Mouse (Mus musculus) heart, adult 2 months (tissue): ENCODE results near the gene Aldh1l1. TPM values are rescaled to one million over a fixed set of nuclear protein-coding genes. Genes with fewer than 3 reads are reported as not detected.
A peak's percentile ranks its signal among the peaks of the same experiment; 100 is the strongest.

Experiments used
- DNase-seq, 2 experiments: peaks; one replicate each; pipeline ENCODE4 v3.0.0; 2021
- H3K27ac ChIP-seq: fragments of 200-600 bp; 2 replicates; pipeline ENCODE4 v1.8.1; 2022
- H3K27me3 ChIP-seq: fragments of 200-500 bp; 2 replicates; pipeline ENCODE4 v1.6.1; 2012; ENCODE audit warnings: mild to moderate bottlenecking, low read length, inconsistent platforms, mixed read lengths; ENCODE audit not compliant: control insufficient read depth, insufficient read depth
- H3K36me3 ChIP-seq: fragments of 200-500 bp; 2 replicates; pipeline ENCODE4 v1.6.1; 2012; ENCODE audit warnings: low read length, inconsistent platforms; ENCODE audit not compliant: control insufficient read depth, insufficient read depth
- H3K4me1 ChIP-seq: fragments of 200-500 bp; 2 replicates; pipeline ENCODE4 v1.6.1; 2011; ENCODE audit warnings: low read length; ENCODE audit not compliant: control insufficient read depth, insufficient read depth
- H3K4me3 ChIP-seq: fragments of 200-600 bp; 2 replicates; pipeline ENCODE4 v1.8.1; 2022
- H3K79me2 ChIP-seq: fragments of 200-500 bp; replicated peaks from 2 replicates; pipeline ENCODE4 v1.6.1; 2012; ENCODE audit warnings: mild to moderate bottlenecking, inconsistent platforms, low read length, moderate library complexity, mixed read lengths; ENCODE audit not compliant: control insufficient read depth, insufficient read depth
- H3K9ac ChIP-seq: fragments of 200-500 bp; 2 replicates; pipeline ENCODE4 v1.6.1; 2012; ENCODE audit warnings: low read depth, mild to moderate bottlenecking, control low read depth, inconsistent platforms, low read length, mixed read lengths
- CTCF ChIP-seq: fragments of 200-600 bp; IDR thresholded peaks from 2 replicates; pipeline ENCODE4 v1.8.1; 2022; ENCODE audit warnings: antibody characterized with exemption, mild to moderate bottlenecking, moderate library complexity
- EP300 ChIP-seq: fragments of 200-500 bp; IDR thresholded peaks from 2 replicates; pipeline ENCODE4 v1.6.1; 2011; ENCODE audit warnings: low read depth, low read length, control low read depth; ENCODE audit not compliant: insufficient read depth
- POLR2A ChIP-seq: fragments of 200-500 bp; IDR thresholded peaks from 2 replicates; pipeline ENCODE4 v1.6.1; 2011; ENCODE audit warnings: mild to moderate bottlenecking, low read depth, low read length, control low read depth; ENCODE audit not compliant: insufficient read depth
- WGBS: fragments of 180-500 bp; shearing (Covaris S2); methylation state at CpG from one replicate; pipeline ENCODE4 v1.1.7; 2018; 5-methylcytosine and 5-hydroxymethylcytosine counted together
- intact Hi-C: fragments of 180-260 bp; cut with DNase I; formaldehyde crosslinking; loops from one replicate; pipeline ENCODE4 v1.15.1; 2025
- polyA plus RNA-seq: library from polyadenylated mRNA; depleted of rRNA; stranded (reverse); fragments of >200 nt; gene quantifications from 2 replicates; pipeline ENCODE4 v1.2.3, GENCODE M21; 2012
- total RNA-seq, 2 experiments: library from RNA; stranded (reverse); gene quantifications; 2 replicates each; pipeline ENCODE4 v1.2.3; 2021

The Aldh1l1 gene
- total and polyA plus RNA-seq, 3 experiments: 2.5 to 3.7 (median 3.2) TPM

DNA sequence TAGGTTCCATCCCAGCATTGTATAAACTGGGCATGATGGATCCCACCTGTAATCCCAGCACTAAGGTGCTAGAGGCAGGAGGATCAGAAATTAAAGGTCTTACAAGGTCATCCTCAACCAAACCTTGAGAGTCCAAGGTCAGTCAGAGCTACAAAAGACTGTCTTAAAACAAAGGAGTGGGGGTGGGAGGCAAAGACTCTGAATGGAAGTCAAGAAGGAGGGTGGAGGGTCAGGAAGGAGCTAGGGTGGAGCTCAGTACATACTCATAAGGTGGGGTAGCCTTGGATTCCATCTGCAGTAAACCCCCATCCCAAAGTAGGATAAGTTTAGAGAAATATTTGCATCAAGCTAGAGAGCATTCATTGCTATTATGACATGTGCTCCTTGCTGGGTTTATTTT, 33.6 kb upstream of the Aldh1l1 start:
- Histone ChIP-seq H3K4me1 (no peaks in the 10 kb centered on the region; the same call in 1 of the 2 replicates), H3K9ac (no peak overlapping the region), H3K79me2 (no peaks in the 10 kb centered on the region), H3K27ac (no peak overlapping the region), H3K36me3 (no peaks in the 10 kb centered on the region), H3K4me3 (no peak overlapping the region), H3K27me3 (no peaks in the 10 kb centered on the region)
- DNase-seq: no peak
- TF ChIP-seq EP300 (no peak), POLR2A (no peak)
- intact Hi-C loops: no loop called here

GRCm38 (mm10) chr6:90453751-90454150, 32.5 kb upstream of the Aldh1l1 start:
- Histone ChIP-seq H3K4me3 (no peak overlapping the region), H3K36me3 (no peaks in the 10 kb centered on the region), H3K27ac (no peak overlapping the region), H3K79me2 (no peaks in the 10 kb centered on the region), H3K9ac (no peak overlapping the region), H3K4me1 (no peaks in the 10 kb centered on the region; the same call in 1 of the 2 replicates), H3K27me3 (no peaks in the 10 kb centered on the region)
- intact Hi-C loops: no loop called here
- TF ChIP-seq POLR2A: no peak
- TF ChIP-seq CTCF: no peak
- no peak for DNase-seq
- 86% methylated on average over 5 of the region's 5 CpGs for WGBS

DNA sequence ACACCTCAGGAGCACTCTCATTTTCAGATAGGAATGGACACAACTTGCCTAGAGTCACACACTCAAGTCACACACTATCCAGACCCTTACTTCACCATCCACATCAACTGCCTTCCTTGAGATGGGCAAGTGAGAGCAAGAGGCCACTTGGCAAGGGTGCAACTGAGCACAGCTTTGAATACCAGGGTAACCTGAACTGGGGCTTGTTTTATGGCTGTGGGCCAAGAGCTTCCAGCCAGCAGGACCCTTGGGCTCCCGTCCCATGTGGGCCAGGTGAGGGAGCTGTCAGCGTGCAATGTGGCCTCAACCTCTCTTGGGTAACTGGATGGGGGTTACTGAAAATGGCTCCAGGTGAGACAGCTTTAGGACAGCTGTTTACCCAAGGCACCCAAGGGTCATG, 28.8 kb upstream of the Aldh1l1 start:
- H3K9ac ChIP-seq: no peak overlapping the region
- no peaks in the 10 kb centered on the region for H3K27me3 ChIP-seq
- no peak for DNase-seq
- TF ChIP-seq POLR2A (no peak), EP300 (no peak)
- H3K4me3 ChIP-seq: no peak overlapping the region
- no peaks in the 10 kb centered on the region for H3K4me1 ChIP-seq
- no peak overlapping the region for H3K27ac ChIP-seq
- no peaks in the 10 kb centered on the region for H3K79me2 ChIP-seq
- 80% methylated on average over 2 of the region's 2 CpGs for WGBS
- intact Hi-C loops: no loop called here
- H3K36me3 ChIP-seq: no peaks in the 10 kb centered on the region

DNA sequence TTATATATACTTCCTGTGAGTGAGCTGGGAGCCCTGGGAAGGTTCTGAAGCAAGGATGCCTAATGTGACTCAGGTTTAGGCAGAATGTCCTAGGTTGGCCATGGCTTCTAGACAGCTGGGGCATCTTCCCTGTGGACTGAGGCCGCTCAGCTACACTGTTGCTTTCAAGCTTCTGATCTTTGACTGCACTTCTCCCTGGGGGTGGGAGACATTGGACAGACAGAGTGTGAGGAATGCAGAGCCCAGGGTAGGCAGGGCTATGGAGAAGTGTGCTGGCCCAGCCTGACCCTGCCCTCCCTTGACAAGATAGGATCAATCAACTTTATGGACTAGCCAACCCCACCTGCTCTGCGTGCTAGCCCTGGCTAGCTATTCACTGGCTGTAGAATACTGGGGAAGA, 25.0 kb upstream of the Aldh1l1 start:
- DNase-seq: no peak
- Histone ChIP-seq H3K79me2 (no peaks in the 10 kb centered on the region), H3K27ac (no peak overlapping the region), H3K27me3 (no peaks in the 10 kb centered on the region), H3K4me1 (peaks cover 10% of the 10 kb centered on the region), H3K4me3 (no peak overlapping the region), H3K9ac (no peak overlapping the region), H3K36me3 (0 out of 2 replicates have a peak, but pooled peaks cover 2% of the 10 kb centered on the region)
- TF ChIP-seq CTCF (no peak), POLR2A (no peak), EP300 (no peak)
- intact Hi-C loops: loop anchor here (10.0 kb wide), 1 partner anchor 1116 kb away; no protein-coding TSS in a partner anchor
- 62% methylated on average over 2 of the region's 2 CpGs for WGBS

DNA sequence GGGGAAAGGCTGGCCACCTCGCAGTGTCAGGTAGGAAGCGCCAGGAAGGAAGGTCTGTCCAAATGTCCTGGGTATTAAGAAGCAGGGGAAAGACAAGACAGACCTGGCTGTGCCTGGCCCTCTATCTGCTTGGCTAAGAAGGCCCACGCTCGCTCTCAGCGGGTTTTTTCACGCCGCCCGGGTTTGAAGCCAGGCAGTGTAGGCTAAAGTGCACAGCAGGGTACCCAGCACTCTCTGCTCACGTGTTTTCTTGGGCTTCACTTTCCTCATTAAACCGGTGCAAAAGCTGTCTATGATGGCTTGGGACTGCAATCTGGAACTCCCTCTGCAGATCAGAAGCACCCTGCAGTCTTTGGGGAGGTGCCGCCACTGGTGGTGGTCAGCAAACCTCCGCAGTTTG, 24.5 kb upstream of the Aldh1l1 start:
- DNase-seq: peak in 1 of 2 experiments; percentile 34
- 34% methylated on average over 12 of the region's 12 CpGs for WGBS
- Histone ChIP-seq H3K36me3 (0 out of 2 replicates have a peak, but pooled peaks cover 2% of the 10 kb centered on the region), H3K27ac (peak overlapping the region; percentile 98), H3K27me3 (no peaks in the 10 kb centered on the region), H3K79me2 (no peaks in the 10 kb centered on the region), H3K4me1 (peaks cover 15% of the 10 kb centered on the region), H3K9ac (peak overlapping the region; percentile 44), H3K4me3 (peak overlapping the region; percentile 57)
- no peak for TF ChIP-seq CTCF
- no peak for TF ChIP-seq POLR2A
- TF ChIP-seq EP300: no peak
- intact Hi-C loops: loop anchor here (1.0 to 10.0 kb wide), 2 partner anchors 54 to 1117 kb away; no protein-coding TSS in a partner anchor

DNA sequence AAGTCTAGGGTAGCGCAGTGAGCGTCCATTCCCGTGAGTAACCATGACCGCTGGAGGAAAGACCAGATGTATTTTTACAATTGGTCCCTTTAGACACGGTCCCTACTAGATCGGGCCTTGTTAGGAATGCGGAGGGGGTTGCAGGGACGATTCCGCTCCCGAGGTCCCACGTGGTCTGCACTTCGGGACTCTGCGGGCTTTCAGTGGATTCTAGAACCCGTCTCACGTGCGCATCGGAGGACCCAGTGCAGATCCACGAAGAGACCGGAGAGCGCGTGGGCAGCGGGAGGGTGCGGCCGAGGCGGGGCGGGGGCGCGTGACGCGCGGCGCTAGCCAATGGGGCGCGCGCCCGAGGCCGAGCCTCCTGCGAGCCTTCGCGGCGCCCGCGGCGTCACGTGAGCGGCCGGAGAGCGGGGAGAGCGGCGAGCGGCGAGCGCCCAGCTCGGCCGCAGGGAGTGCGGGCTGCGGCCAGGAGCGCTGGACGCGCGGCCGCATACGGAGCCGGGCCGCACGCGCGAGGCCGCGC, 24.0 kb upstream of the Aldh1l1 start, which contains the start of gene Klf15:
Klf15 (plus strand) TSS at position 396 of the 526 bp plus-strand sequence.
- Histone ChIP-seq H3K27me3 (no peaks in the 10 kb centered on the region), H3K9ac (peak within 1 kb of the TSS; percentile 86), H3K4me1 (peaks cover 15% of the 10 kb centered on the region), H3K4me3 (peak within 1 kb of the TSS; percentile 94), H3K79me2 (no peaks in the 10 kb centered on the region), H3K27ac (peak within 1 kb of the TSS; percentile 98), H3K36me3 (peaks cover 3% of the 10 kb centered on the region; the same call in 1 of the 2 replicates)
- WGBS: 1% methylated on average over 69 of the region's 70 CpGs
- intact Hi-C loops: loop anchor here (1.0 to 10.0 kb wide), 2 partner anchors 53 to 1117 kb away; no protein-coding TSS in a partner anchor
- peak; percentile 92 for DNase-seq
- TF ChIP-seq POLR2A: peak; percentile 56; the same call in 1 of the 2 replicates
- TF ChIP-seq EP300: peak; percentile 25; the same call in 1 of the 2 replicates
- no peak for TF ChIP-seq CTCF
